Mouse (Mus musculus): ENCODE data around the gene Ehd4.

DNA sequence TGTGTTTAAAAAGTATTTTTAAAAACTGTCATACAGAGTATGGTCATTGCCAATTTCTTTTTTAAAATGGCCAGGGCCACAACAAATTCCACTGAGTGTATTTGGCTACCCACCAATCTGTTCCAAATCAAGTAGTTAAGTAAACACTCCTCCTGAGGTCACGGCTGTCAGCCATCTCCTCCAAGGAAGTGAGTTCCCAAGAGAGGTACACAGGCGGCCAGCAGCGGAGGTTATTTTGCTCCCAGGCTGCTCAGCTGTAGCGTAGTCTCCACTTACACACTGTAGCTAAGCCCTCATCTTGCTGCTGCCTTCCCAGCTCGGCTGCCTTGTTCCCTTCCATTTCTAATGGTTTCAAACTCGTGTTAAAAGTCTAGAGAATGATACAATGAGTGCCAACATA lies 51.5 kb downstream of the Ehd4 start:
- TF ChIP-seq GATA1 (IDR thresholded peaks at IDR 0.05; ENCODE audit: low read depth, low read length) (no peak), POLR2A (IDR thresholded peaks at IDR 0.05; ENCODE audit: control insufficient read depth in 1 of 2, insufficient read depth in 1 of 2, low read depth in 1 of 2, low read length in 2 of 2, poor library complexity in 1 of 2) (no peak), CTCF (IDR thresholded peaks at IDR 0.05 in 2 of 3, conservative IDR thresholded peaks at IDR 0.05 in 1 of 3; ENCODE audit: control insufficient read depth in 1 of 3, insufficient read depth in 1 of 3, low read depth in 2 of 3, low read length in 3 of 3, poor library complexity in 1 of 3, severe bottlenecking in 1 of 3) (no peak), TAL1 (IDR thresholded peaks at IDR 0.05; ENCODE audit: low read length) (no peak)
